Mouse (Mus musculus): ENCODE measurements around the gene Steap2.

Gene Steap2

DNA sequence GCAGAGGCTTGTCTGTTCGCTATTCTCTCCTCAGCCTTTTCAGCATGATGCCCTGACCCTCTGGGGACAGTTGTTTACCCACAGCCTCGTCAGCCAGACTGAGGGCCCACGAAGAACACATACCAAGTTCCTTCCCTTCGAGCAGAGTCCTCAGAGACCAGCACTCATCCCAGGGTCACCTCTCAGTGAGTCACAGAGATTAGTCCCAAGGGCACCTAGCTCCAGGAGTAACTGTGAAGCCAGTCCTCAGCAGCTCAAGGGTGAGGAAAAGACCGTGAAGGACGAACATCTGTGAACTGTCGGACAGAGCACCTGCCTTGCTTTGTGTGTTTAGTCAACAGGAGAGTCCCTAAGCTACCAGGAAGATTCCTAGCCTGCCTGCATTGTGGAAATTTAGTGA is 25.5 kb downstream of the Steap2 start:
- DNase-seq (ENCODE audit: low read depth in 2 of 2, low spot score in 2 of 2) = no peak

DNA sequence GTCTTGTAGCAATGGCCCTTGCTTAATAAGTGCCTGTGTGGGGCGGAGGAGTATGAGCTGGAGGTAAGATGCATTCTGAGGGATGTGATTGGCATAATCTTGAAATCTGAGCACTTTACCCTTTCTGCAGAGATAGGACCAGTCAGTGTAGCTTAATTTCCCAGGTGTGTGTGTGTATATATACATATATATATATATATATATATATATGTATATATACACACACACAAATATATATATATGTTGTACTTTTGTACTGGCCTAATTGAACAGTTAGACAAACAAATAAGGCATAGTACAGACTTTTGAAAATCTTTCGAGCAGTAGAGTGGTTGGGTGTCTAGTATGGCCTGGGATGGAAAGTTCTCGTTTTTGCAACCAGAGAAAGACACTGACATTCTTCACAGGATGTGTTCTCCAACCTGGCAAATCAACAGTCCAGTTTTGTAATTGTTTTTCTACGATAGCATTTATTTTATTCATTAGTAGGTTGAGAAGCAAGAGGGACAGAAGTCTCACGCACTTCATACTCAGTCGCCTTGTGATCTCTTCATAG is 29.9 kb downstream of the Steap2 start:
- no peak for DNase-seq (ENCODE audit: low read depth in 2 of 2, low spot score in 2 of 2)

DNA sequence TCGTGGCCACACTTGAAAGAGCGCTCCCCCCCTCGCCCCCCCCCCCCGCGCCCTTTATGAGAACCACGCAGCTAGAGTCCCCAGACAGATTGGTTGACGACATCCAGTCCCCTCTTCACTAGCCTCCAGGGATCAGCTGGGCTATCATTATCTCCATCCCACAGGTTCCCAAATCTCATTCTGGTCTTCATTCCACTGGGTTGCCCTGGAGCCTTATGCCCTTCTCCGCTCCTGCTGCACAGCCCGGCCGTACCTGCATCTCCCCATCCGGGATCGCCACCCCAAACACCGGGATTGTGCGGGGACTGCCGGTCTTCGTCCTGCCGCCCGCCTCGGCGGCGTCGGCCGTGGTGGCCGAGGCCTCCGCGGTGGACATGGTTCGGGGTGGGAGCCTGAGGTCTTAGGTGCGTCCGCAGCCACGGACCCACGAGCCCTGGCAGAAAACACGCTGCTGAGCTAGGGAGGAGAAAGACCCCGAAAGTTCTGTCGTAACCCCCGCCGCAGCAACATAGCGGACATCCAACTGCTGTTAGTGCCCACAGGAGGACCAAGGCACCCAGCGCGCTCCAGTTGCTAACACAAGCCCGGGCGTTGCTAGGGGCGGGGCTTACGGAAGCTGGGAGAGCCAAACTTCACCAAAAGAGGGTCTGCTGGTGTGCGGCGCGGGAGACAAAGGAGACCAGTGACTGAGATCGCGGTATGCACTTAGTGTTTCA is 30.6 kb downstream of the Steap2 start, which contains the start of gene Cfap69:
Cfap69 (minus strand) TSS at position 585 of the 716 bp plus-strand sequence.
- no peak for DNase-seq (ENCODE audit: low read depth in 2 of 2, low spot score in 2 of 2)

DNA sequence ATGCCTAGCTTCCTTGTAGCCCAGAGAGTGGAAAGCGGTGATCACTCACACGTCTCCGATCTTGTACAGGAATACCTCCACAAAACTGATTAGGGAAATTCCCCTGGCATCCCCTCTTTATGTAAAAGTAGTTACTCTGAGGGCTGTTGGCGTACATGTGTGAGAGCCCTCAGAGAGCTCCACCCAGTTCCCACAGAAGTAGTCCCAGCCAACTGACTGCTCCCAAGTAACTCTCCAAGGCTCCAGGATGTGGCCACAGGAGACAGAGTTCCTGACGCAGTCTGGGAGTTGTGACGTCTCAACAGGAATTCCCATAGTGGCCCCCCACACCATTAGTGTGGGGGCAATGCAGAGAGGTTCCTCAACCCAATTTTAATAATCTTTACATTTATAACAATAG is 31.3 kb downstream of the Steap2 start:
- DNase-seq (ENCODE audit: low read depth in 2 of 2, low spot score in 2 of 2) = no peak

DNA sequence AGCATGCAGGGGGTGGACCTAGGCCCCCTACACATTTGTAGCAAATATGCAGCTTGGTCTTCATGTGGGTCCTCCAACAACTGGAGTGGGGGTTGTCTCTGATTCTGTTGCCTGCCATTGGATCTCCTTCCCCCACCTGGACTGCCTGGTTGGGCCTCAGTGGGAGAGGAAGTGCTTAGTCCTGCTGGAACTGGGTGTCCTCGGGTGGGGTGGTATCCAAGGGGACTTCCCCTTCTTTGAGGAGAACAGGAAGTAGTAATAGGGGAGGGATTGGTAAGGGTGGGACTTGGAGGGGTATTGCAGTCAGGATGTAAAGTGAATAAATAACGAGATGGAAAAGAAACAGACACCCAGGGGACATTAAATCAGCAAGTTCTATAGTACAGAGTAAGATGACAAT is 35.7 kb downstream of the Steap2 start:
- no peak for DNase-seq (ENCODE audit: low read depth in 2 of 2, low spot score in 2 of 2)

DNA sequence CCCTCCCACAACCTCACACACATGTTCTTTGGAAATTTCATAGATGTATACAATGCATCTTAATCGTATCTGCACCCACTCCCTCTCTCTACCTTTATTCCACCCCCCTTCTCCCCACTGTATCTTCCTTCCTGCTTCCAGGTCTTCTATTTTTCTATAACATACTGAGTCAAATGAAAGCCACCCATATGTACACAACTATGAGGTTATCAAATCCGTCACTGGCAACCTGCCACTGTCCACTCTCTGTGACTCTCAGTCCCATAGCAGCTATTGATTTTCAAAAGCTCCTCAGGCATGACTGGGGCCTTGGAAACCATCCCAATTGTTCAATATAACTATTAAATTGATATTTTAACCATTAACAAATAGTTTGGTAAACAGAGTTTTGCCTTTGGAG is 36.4 kb downstream of the Steap2 start:
- no peak for DNase-seq (ENCODE audit: low read depth in 2 of 2, low spot score in 2 of 2)

DNA sequence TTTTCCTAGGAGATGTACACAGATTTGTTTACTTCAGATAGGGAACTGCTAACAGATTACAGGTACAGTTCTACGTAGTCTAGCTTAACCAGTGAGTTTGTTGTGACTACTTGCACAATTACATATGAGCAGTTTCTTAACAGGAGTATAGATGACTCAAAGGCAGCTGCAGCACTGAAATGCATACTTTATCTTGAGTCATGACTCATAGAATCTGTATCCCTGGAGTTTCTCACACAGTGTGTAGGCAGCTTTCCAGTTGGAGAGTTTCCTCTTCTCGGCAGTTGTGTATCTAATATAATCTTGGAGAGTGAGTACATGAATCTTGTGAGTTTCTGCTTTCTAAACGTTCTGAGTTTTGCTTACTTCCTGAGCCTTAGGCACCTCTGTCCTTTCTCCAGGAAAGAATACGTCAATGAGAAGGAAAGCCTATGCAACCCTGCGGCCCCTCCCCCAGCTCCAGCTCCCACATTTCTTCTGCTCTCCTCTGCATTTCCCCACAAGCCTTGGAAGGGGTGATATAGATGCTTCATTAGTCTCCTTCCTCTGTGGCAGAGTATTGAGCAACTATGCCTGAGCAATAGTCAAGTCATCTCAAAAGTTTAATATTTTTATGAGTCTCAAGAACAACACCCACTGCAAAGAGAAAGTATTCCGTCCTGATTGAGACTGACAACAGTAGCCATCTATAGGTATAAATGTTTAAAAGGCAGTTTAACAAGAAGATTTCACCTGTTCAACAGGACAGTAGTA is 45.4 kb downstream of the Steap2 start:
- no peak for DNase-seq (ENCODE audit: low read depth in 2 of 2, low spot score in 2 of 2)

DNA sequence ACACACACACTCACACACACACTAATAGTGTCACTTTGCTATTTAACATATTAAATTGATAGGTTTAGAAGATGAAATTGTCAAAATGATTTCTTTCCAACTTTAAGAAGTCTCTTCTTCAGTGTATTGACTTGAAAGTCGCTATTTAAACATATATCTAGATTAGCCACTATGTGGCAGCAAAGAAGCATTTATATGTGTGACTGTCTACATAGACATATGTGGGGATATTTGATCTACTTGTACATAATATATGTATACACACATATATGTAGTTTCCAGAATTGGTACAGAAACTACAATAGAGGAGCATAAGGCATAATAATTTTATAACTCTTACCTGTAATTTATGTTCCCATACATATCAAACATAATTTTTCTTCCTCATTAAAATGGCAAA is 48.2 kb downstream of the Steap2 start:
- no peak for DNase-seq (ENCODE audit: low read depth in 2 of 2, low spot score in 2 of 2)

DNA sequence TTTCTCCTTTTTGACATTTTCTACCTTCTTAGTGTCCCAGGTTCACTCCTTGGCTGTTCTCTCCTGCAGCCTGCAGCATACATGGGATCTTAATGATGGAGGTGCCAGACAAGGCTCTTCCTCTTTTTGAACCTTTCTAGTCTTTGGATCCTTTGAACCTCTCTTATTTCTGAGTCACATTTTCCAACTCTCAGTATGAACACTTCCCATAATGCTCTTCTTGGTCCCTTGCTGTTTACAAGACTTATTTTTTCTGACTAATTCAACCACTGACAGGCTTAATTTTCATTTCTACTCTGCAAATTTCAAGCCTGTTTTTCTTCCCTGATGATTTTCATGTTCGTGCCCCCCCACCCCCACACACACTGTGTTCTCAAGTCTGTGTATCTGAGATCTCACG is 55.9 kb downstream of the Steap2 start:
- no peak for DNase-seq (ENCODE audit: low read depth in 2 of 2, low spot score in 2 of 2)

DNA sequence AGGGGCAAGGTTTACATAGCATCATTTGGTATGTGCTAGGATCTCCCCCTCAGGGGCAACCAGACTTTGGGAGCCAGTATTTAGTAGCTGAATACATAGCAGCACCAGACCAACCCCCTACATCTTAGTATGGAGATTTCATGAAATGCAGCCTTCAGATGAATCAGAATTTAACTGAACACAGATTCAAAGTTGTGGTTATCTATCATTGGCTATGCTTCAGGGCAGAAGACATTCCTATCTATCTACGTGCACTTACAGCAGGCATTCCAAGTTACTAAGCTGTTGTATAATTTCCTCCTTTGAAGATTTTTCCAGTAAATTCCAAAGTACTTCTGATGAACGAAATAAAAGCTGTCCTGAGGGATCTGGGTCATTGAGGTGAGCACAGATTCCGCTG is 68.9 kb downstream of the Steap2 start:
- DNase-seq (ENCODE audit: low read depth in 2 of 2, low spot score in 2 of 2) = no peak

DNA sequence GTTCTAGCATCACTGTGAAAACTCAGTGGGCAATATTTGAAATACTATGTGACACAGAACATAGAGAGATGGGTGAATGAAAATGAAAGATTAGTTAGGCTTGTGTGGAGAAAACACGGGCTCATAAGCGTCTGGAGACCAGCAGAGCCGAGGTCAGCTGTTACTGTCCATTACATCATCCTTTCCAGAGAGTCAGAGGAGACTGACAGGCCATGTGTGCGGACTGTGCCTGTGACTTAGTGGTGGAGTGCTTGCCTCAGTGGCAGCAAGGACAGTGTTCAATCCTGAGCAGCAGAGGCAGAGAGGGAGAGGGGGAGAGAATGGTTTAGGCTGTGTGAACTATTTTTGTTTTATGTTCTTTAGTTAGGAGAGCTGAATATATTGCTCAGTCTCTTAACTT is 76.0 kb downstream of the Steap2 start:
- DNase-seq (ENCODE audit: low read depth in 2 of 2, low spot score in 2 of 2) = no peak

All from CD8-positive naive resting alpha-beta T cell, adult 2 months (primary cell).